Mouse (Mus musculus) C2C12 (cell line): ENCODE measurements around the gene Gm14305.
"Not testable (repeated sequence)": the region's sequence is repeated elsewhere in the genome, so short reads cannot be mapped to it uniquely, and the experiment has no call there.

ENCODE experiments used
- CTCF ChIP-seq: IDR thresholded peaks from one replicate; pipeline ENCODE4 v1.5.1; 2011; ENCODE audit not compliant: control insufficient read depth, insufficient read depth, insufficient read length
- MAX ChIP-seq: IDR thresholded peaks from one replicate; pipeline ENCODE4 v1.6.1; 2011; ENCODE audit warnings: mild to moderate bottlenecking, control low read depth
- MYOG ChIP-seq: IDR thresholded peaks from one replicate; pipeline ENCODE4 v1.6.1; 2011; ENCODE audit not compliant: control insufficient read depth, insufficient read length; ENCODE audit errors: extremely low read depth
- USF1 ChIP-seq: IDR thresholded peaks from one replicate; pipeline ENCODE4 v1.6.1; 2011; ENCODE audit warnings: low read depth, mild to moderate bottlenecking, control low read depth, moderate library complexity

DNA sequence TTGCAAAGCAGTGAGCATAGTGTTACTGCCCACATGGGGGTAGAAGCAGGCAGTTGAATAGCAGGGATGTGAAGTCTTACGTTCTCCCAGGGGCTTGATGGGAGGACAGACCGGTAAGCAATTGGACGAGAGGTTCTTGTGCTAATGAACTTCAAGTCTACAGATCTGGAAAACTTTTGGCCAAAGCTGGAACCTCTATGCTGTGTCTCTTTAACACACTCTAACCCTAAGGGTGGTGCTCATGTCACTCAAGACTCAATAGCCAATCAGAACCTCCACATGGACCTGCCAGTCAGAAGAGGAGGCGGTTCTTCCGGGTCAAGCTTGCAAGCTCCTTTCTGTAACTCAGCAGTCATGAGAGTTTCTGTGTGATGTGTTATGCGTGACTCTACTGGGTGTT is 37.9 kb upstream of the Gm14305 start, which contains the start of gene Zfp973:
- TF ChIP-seq CTCF, MYOG, MAX, USF1: not testable (repeated sequence)
